Mouse (Mus musculus): ENCODE data around the gene Slc25a34.

GRCm38 (mm10) chr4:141624983-141625773, 1.6 kb upstream of the Slc25a34 start:
- TF ChIP-seq POLR2A (IDR thresholded peaks at IDR 0.05; ENCODE audit: borderline replicate concordance, control insufficient read depth, low read depth, low read length) (no peak), CTCF (IDR thresholded peaks at IDR 0.05; ENCODE audit: control insufficient read depth, insufficient read depth, low read length) (peak; percentile 56; the same call in 1 of the 2 replicates)

All from bone marrow, adult 2 months (tissue).